Mouse (Mus musculus) liver, postnatal 0 days (tissue): ENCODE measurements around the gene Rnf17.

Experiments
- CTCF ChIP-seq: sonication (generic); IDR thresholded peaks from 2 replicates; pipeline ENCODE4 v1.5.1; 2016; ENCODE audit warnings: antibody characterized with exemption, low read depth
- EP300 ChIP-seq: IDR thresholded peaks from 2 replicates; pipeline ENCODE4 v1.6.1; 2016; ENCODE audit warnings: antibody characterized with exemption, low read depth, mild to moderate bottlenecking

GRCm38 (mm10) chr14:56390247-56390646 lies 12.1 kb upstream of the Rnf17 start:
- TF ChIP-seq CTCF (no peak), EP300 (no peak)
